Mouse (Mus musculus) forebrain, embryonic 15.5 days (tissue): Measurements from ENCODE around the gene Glo1. TPM values are rescaled to one million over a fixed set of nuclear protein-coding genes. Genes with fewer than 3 reads are reported as not detected.
"Not testable (repeated sequence)": the region's sequence is repeated elsewhere in the genome, so short reads cannot be mapped to it uniquely, and the experiment has no call there.

Experiments
- ATAC-seq: fragments of 200-750 bp; cut with Nextera tagmentation; replicated peaks from 2 replicates; pipeline ENCODE4 v1.8.0; 2017; ENCODE audit warnings: mild to moderate bottlenecking, moderate TSS enrichment, moderate library complexity
- H3K27ac ChIP-seq: fragments of 300-500 bp; sonication (generic); replicated peaks from 2 replicates; pipeline ENCODE4 v1.5.1; 2015; ENCODE audit warnings: mild to moderate bottlenecking, inconsistent platforms
- H3K27me3 ChIP-seq: fragments of 300-500 bp; sonication (generic); 2 replicates; pipeline ENCODE4 v1.6.1; 2015; ENCODE audit warnings: inconsistent platforms
- H3K36me3 ChIP-seq: fragments of 300-500 bp; sonication (generic); 2 replicates; pipeline ENCODE4 v1.6.1; 2015; ENCODE audit warnings: mild to moderate bottlenecking, inconsistent platforms
- H3K4me1 ChIP-seq: fragments of 300-500 bp; sonication (generic); 2 replicates; pipeline ENCODE4 v1.6.1; 2015; ENCODE audit warnings: inconsistent platforms
- H3K4me2 ChIP-seq: fragments of 300-500 bp; sonication (generic); replicated peaks from 2 replicates; pipeline ENCODE4 v1.6.1; 2015; ENCODE audit warnings: mild to moderate bottlenecking, inconsistent platforms
- H3K4me3 ChIP-seq: fragments of 300-500 bp; sonication (generic); 2 replicates; pipeline ENCODE4 v1.5.1; 2015; ENCODE audit warnings: mild to moderate bottlenecking, inconsistent platforms
- H3K9ac ChIP-seq: fragments of 300-500 bp; sonication (generic); replicated peaks from 2 replicates; pipeline ENCODE4 v1.6.1; 2015; ENCODE audit warnings: mild to moderate bottlenecking, inconsistent platforms
- H3K9me3 ChIP-seq: fragments of 300-500 bp; sonication (generic); 2 replicates; pipeline ENCODE4 v1.6.1; 2016; ENCODE audit warnings: inconsistent platforms
- WGBS: fragments of 180-500 bp; shearing (Covaris S2); methylation state at CpG from one replicate; pipeline ENCODE4 v1.1.7; 2015; ENCODE audit warnings: mixed read lengths; 5-methylcytosine and 5-hydroxymethylcytosine counted together
- polyA plus RNA-seq: library from polyadenylated mRNA; unstranded; fragments of >200 nt; fragmentation: Nextera tagmentation; extraction: Ambion mirVana; gene quantifications from 2 replicates; pipeline ENCODE4 v1.2.1, GENCODE M21; 2015

Gene Glo1
- polyA plus RNA-seq, 1 experiment from 2014 or later: 174 TPM

- no peaks in the 10 kb centered on the region for H3K9me3 ChIP-seq
- H3K4me3 ChIP-seq: no peak overlapping the region
- no peak overlapping the region for H3K9ac ChIP-seq
- no peak overlapping the region for H3K4me2 ChIP-seq
- no peak for ATAC-seq
- H3K4me1 ChIP-seq: no peaks in the 10 kb centered on the region
- no peaks in the 10 kb centered on the region for H3K27me3 ChIP-seq
- H3K27ac ChIP-seq: no peak overlapping the region
- 65% methylated on average over 2 of the region's 2 CpGs for WGBS
- H3K36me3 ChIP-seq: no peaks in the 10 kb centered on the region
These were observed 12.3 kb upstream of the Glo1 start for GRCm38 (mm10) chr17:30638996-30639395.

GRCm38 (mm10) chr17:30637714-30638113, 11.0 kb upstream of the Glo1 start:
- H3K9ac ChIP-seq: no peak overlapping the region
- no peak overlapping the region for H3K27ac ChIP-seq
- no peaks in the 10 kb centered on the region for H3K9me3 ChIP-seq
- H3K4me1 ChIP-seq: no peaks in the 10 kb centered on the region
- ATAC-seq: no peak
- no peak overlapping the region for H3K4me2 ChIP-seq
- H3K36me3 ChIP-seq: no peaks in the 10 kb centered on the region
- no peak overlapping the region for H3K4me3 ChIP-seq
- H3K27me3 ChIP-seq: no peaks in the 10 kb centered on the region
- WGBS: 43% methylated on average over 1 of the region's 1 CpGs

DNA sequence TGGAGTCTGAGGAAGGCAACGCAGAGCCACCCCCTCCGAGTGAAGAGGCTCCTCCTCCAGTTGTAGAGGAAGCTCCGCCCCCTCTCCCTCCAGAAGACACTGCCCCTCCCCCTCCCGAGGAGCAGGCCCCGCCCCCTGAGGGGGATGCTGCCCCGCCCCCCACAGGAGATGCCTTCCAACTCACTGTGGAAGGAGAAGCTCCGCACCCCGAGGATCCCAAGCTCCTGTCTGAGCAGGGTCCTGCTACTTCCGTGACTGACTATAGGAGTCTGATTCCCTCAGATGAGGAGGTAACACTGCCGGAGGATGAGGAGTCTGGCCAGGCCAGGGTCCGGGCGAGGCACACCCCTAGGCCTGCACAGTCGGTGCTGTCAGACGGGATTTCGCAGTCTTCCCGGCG, 8.7 kb upstream of the Glo1 start:
- H3K9ac ChIP-seq: no peak overlapping the region
- WGBS: 21% methylated on average over 17 of the region's 17 CpGs
- H3K27me3 ChIP-seq: no peaks in the 10 kb centered on the region
- no peak overlapping the region for H3K4me2 ChIP-seq
- no peaks in the 10 kb centered on the region for H3K36me3 ChIP-seq
- no peaks in the 10 kb centered on the region for H3K4me1 ChIP-seq
- no peak for ATAC-seq
- H3K4me3 ChIP-seq: no peak overlapping the region
- no peaks in the 10 kb centered on the region for H3K9me3 ChIP-seq
- H3K27ac ChIP-seq: no peak overlapping the region

DNA sequence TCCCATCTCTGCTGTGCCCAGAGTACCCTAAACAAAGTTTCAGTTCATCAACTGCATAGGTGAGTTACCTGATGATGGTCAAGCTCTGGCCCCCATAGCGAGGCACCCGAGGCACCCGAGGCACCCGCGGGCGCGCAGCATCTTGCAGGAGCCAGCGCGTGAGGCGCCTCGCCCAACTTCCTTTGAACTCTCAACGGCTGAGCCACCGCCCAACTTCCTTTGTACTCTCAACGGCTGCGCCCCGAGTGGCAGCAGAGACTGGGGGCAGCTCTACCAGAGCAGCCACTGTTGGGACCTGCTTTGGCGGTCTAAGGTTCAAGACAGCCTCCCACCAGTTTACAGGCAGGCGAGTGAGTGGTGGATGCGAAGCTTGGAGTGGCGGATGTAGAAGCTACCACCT, 2.5 kb downstream of the Glo1 start, which contains the start of gene Dnah8:
Gene Dnah8, plus strand, starts transcription at position 223 of the 400 bp plus-strand sequence.
- H3K4me1 ChIP-seq, H3K4me3 ChIP-seq, H3K27me3 ChIP-seq, H3K27ac ChIP-seq, H3K36me3 ChIP-seq, H3K9me3 ChIP-seq, ATAC-seq, H3K4me2 ChIP-seq, H3K9ac ChIP-seq: not testable (repeated sequence)
- WGBS: no CpG with 5 or more reads among the region's 20 CpGs

GRCm38 (mm10) chr17:30623200-30623599, 3.5 kb downstream of the Glo1 start:
- Histone ChIP-seq H3K4me3 (no peak overlapping the region), H3K27ac (no peak overlapping the region), H3K4me1 (no peaks in the 10 kb centered on the region), H3K27me3 (no peaks in the 10 kb centered on the region), H3K9ac (no peak overlapping the region), H3K36me3 (no peaks in the 10 kb centered on the region), H3K9me3 (no peaks in the 10 kb centered on the region), H3K4me2 (no peak overlapping the region)
- ATAC-seq: no peak
- 81% methylated on average over 3 of the region's 3 CpGs for WGBS

DNA sequence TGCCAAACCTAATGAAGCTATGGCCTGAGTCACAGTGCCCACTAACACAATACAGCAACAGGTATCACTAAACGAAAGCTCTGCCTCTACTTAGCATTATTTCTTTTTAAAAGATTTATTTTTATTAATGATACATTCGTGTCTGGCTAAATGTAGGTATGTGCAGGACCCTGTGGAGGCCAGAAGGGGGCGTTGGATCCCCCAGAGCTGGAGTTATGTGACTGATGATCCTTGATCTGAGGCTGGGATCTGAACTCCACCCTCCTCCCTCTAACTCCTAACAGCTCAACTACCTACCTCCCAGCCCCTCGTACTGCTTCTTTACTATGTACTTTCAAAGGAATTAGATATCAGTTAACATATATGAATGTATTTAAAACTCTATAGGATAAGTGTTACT, 5.2 kb downstream of the Glo1 start:
- Histone ChIP-seq H3K4me3 (no peak overlapping the region), H3K36me3 (no peaks in the 10 kb centered on the region), H3K9me3 (no peaks in the 10 kb centered on the region), H3K9ac (no peak overlapping the region), H3K4me1 (no peaks in the 10 kb centered on the region), H3K27ac (no peak overlapping the region), H3K4me2 (no peak overlapping the region), H3K27me3 (no peaks in the 10 kb centered on the region)
- no peak for ATAC-seq
- 72% methylated on average over 4 of the region's 4 CpGs for WGBS

- 73% methylated on average over 2 of the region's 2 CpGs for WGBS
- no peaks in the 10 kb centered on the region for H3K9me3 ChIP-seq
- H3K36me3 ChIP-seq: no peaks in the 10 kb centered on the region
- no peak for ATAC-seq
- no peak overlapping the region for H3K27ac ChIP-seq
- H3K4me1 ChIP-seq: no peaks in the 10 kb centered on the region
- H3K4me2 ChIP-seq: no peak overlapping the region
- H3K27me3 ChIP-seq: no peaks in the 10 kb centered on the region
- no peak overlapping the region for H3K9ac ChIP-seq
- no peak overlapping the region for H3K4me3 ChIP-seq
These were observed 6.1 kb downstream of the Glo1 start for GRCm38 (mm10) chr17:30620548-30620947.

- H3K27ac ChIP-seq: no peak overlapping the region
- ATAC-seq: no peak
- H3K9ac ChIP-seq: no peak overlapping the region
- H3K9me3 ChIP-seq: no peaks in the 10 kb centered on the region
- H3K27me3 ChIP-seq: no peaks in the 10 kb centered on the region
- WGBS: 38% methylated on average over 2 of the region's 2 CpGs
- H3K36me3 ChIP-seq: no peaks in the 10 kb centered on the region
- H3K4me2 ChIP-seq: no peak overlapping the region
- H3K4me3 ChIP-seq: no peak overlapping the region
- H3K4me1 ChIP-seq: no peaks in the 10 kb centered on the region
These were observed 7.5 kb downstream of the Glo1 start for GRCm38 (mm10) chr17:30619153-30619552.

GRCm38 (mm10) chr17:30618136-30618891, 8.4 kb downstream of the Glo1 start:
- no peak overlapping the region for H3K4me3 ChIP-seq
- no peak overlapping the region for H3K4me2 ChIP-seq
- no peak overlapping the region for H3K9ac ChIP-seq
- no peak overlapping the region for H3K27ac ChIP-seq
- no peaks in the 10 kb centered on the region for H3K36me3 ChIP-seq
- H3K9me3 ChIP-seq: no peaks in the 10 kb centered on the region
- H3K4me1 ChIP-seq: no peaks in the 10 kb centered on the region
- no peak for ATAC-seq
- 82% methylated on average over 3 of the region's 3 CpGs for WGBS
- H3K27me3 ChIP-seq: no peaks in the 10 kb centered on the region

- Histone ChIP-seq H3K9ac (no peak overlapping the region), H3K4me2 (no peak overlapping the region), H3K27me3 (no peaks in the 10 kb centered on the region), H3K9me3 (no peaks in the 10 kb centered on the region), H3K36me3 (no peaks in the 10 kb centered on the region), H3K27ac (no peak overlapping the region), H3K4me1 (peaks cover 13% of the 10 kb centered on the region), H3K4me3 (no peak overlapping the region)
- 92% methylated on average over 5 of the region's 5 CpGs for WGBS
- ATAC-seq: no peak
These were observed 10.5 kb downstream of the Glo1 start for GRCm38 (mm10) chr17:30616203-30616602.

DNA sequence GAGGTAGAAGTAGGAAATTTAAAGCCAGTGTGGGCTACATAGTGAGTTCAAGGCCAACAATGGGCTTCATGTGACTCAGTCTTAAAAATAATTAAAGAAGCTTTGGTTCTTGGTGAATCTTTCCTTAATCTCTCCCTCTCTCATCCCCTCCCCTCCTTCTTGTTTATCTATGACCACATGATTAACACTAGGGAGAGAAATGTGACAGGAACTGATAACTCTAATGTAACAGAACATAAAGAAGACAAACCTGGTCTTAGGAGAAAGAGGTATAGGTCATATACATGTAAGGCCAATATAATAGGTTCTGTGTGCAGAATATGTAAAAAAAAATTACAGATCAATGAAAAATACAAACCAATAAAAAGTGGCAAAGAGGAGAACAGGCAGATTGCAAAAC, 13.3 kb downstream of the Glo1 start:
- Histone ChIP-seq H3K36me3 (no peaks in the 10 kb centered on the region), H3K4me3 (no peak overlapping the region), H3K4me1 (peaks cover 21% of the 10 kb centered on the region), H3K27ac (no peak overlapping the region), H3K9me3 (no peaks in the 10 kb centered on the region), H3K9ac (no peak overlapping the region), H3K4me2 (no peak overlapping the region), H3K27me3 (no peaks in the 10 kb centered on the region)
- ATAC-seq: no peak

DNA sequence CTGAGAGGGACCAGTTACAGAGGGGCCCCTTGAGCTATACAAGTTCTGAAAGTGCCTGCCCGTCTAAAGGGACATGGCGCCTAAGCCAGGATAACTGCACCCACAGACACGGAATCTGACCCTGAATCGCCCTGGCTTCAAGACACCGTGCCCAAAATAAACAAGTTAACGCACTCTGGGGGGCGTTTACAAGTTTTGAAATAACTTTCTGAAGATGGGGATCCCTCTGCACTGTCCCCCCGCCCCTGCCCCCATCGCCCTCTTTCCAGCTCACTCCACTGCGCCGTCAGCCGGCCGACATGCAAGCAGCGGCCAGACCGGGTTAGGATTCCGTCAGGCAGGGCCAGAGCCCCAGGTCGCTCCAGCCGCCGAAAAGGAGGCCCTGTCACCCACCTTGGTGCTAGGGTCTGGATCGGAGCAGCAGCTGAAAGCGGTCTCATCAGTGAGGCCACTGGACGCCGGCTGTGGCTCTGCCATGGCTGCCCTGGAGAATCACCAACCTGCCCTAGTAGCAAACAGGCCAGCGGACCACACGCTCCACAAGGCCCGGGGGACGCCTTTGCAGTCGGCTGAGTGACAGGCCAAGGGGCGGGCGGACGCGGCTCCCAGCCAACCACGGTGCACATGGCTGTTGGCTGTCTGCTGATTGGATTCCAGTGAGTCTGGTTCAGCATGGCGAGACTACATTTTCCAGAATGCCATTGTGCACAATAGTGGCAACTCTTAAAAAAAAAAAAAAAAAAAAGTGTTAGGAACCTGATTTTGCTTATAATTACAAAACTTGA, 14.4 kb downstream of the Glo1 start:
- Histone ChIP-seq H3K9me3 (no peaks in the 10 kb centered on the region), H3K9ac (peak overlapping the region; percentile 76), H3K4me1 (peaks cover 32% of the 10 kb centered on the region), H3K36me3 (no peaks in the 10 kb centered on the region), H3K4me3 (peak overlapping the region; percentile 66), H3K27ac (peak overlapping the region; percentile 75), H3K27me3 (no peaks in the 10 kb centered on the region), H3K4me2 (peak overlapping the region; percentile 64)
- peak; percentile 100 for ATAC-seq
- under 1% methylated on average over 34 of the region's 34 CpGs for WGBS
